Mouse (Mus musculus): ENCODE data around the gene Pex5l. TPM values are rescaled to one million over a fixed set of nuclear protein-coding genes. Genes with fewer than 3 reads are reported as not detected.

Pex5l gene
- polyA plus RNA-seq, 1 experiment: 0.70 TPM

GRCm38 (mm10) chr3:33070771-33071170, 72.3 kb downstream of the Pex5l start:
- no peaks in the 10 kb centered on the region for H3K36me3 ChIP-seq (ENCODE audit: control insufficient read depth, insufficient read depth, low read length)
- WGBS: 90% methylated on average over 6 of the region's 6 CpGs
- H3K4me1 ChIP-seq (ENCODE audit: control insufficient read depth, insufficient read depth, insufficient read length, low read length): no peaks in the 10 kb centered on the region
- TF ChIP-seq POLR2A (IDR thresholded peaks at IDR 0.05; ENCODE audit: low read depth, low read length): no peak
- no peak for TF ChIP-seq CTCF (IDR thresholded peaks at IDR 0.05; ENCODE audit: extremely low read depth, insufficient read length, insufficient replicate concordance, low read depth, low read length)
- no peaks in the 10 kb centered on the region for H3K27me3 ChIP-seq (ENCODE audit: control insufficient read depth, insufficient read depth, low read length)
- H3K4me3 ChIP-seq (ENCODE audit: low read depth, low read length): no peak overlapping the region
- H3K27ac ChIP-seq (ENCODE audit: insufficient read depth, low read depth, low read length): no peak overlapping the region

- Histone ChIP-seq H3K27ac (ENCODE audit: insufficient read depth, low read depth, low read length) (no peak overlapping the region), H3K36me3 (ENCODE audit: control insufficient read depth, insufficient read depth, low read length) (no peaks in the 10 kb centered on the region), H3K4me3 (ENCODE audit: low read depth, low read length) (no peak overlapping the region), H3K4me1 (ENCODE audit: control insufficient read depth, insufficient read depth, insufficient read length, low read length) (no peaks in the 10 kb centered on the region), H3K27me3 (ENCODE audit: control insufficient read depth, insufficient read depth, low read length) (no peaks in the 10 kb centered on the region)
- WGBS: 81% methylated on average over 5 of the region's 5 CpGs
- TF ChIP-seq POLR2A (IDR thresholded peaks at IDR 0.05; ENCODE audit: low read depth, low read length): no peak
- TF ChIP-seq CTCF (IDR thresholded peaks at IDR 0.05; ENCODE audit: extremely low read depth, insufficient read length, insufficient replicate concordance, low read depth, low read length): no peak
These were observed 74.9 kb downstream of the Pex5l start for GRCm38 (mm10) chr3:33068146-33068545.

GRCm38 (mm10) chr3:33063590-33063989, 79.5 kb downstream of the Pex5l start:
- no peaks in the 10 kb centered on the region for H3K4me1 ChIP-seq (ENCODE audit: control insufficient read depth, insufficient read depth, insufficient read length, low read length)
- no peaks in the 10 kb centered on the region for H3K27me3 ChIP-seq (ENCODE audit: control insufficient read depth, insufficient read depth, low read length)
- no peak for TF ChIP-seq CTCF (IDR thresholded peaks at IDR 0.05; ENCODE audit: extremely low read depth, insufficient read length, insufficient replicate concordance, low read depth, low read length)
- TF ChIP-seq POLR2A (IDR thresholded peaks at IDR 0.05; ENCODE audit: low read depth, low read length): no peak
- 66% methylated on average over 6 of the region's 6 CpGs for WGBS
- H3K36me3 ChIP-seq (ENCODE audit: control insufficient read depth, insufficient read depth, low read length): no peaks in the 10 kb centered on the region
- H3K27ac ChIP-seq (ENCODE audit: insufficient read depth, low read depth, low read length): no peak overlapping the region
- H3K4me3 ChIP-seq (ENCODE audit: low read depth, low read length): no peak overlapping the region

GRCm38 (mm10) chr3:33061428-33061827, 81.6 kb downstream of the Pex5l start:
- H3K36me3 ChIP-seq (ENCODE audit: control insufficient read depth, insufficient read depth, low read length): no peaks in the 10 kb centered on the region
- 83% methylated on average over 2 of the region's 2 CpGs for WGBS
- H3K4me1 ChIP-seq (ENCODE audit: control insufficient read depth, insufficient read depth, insufficient read length, low read length): no peaks in the 10 kb centered on the region
- H3K27ac ChIP-seq (ENCODE audit: insufficient read depth, low read depth, low read length): no peak overlapping the region
- TF ChIP-seq CTCF (IDR thresholded peaks at IDR 0.05; ENCODE audit: extremely low read depth, insufficient read length, insufficient replicate concordance, low read depth, low read length) (no peak), POLR2A (IDR thresholded peaks at IDR 0.05; ENCODE audit: low read depth, low read length) (no peak)
- H3K27me3 ChIP-seq (ENCODE audit: control insufficient read depth, insufficient read depth, low read length): no peaks in the 10 kb centered on the region
- no peak overlapping the region for H3K4me3 ChIP-seq (ENCODE audit: low read depth, low read length)

GRCm38 (mm10) chr3:33061016-33061415, 82.0 kb downstream of the Pex5l start:
- Histone ChIP-seq H3K4me3 (ENCODE audit: low read depth, low read length) (no peak overlapping the region), H3K4me1 (ENCODE audit: control insufficient read depth, insufficient read depth, insufficient read length, low read length) (no peaks in the 10 kb centered on the region), H3K27me3 (ENCODE audit: control insufficient read depth, insufficient read depth, low read length) (no peaks in the 10 kb centered on the region), H3K36me3 (ENCODE audit: control insufficient read depth, insufficient read depth, low read length) (no peaks in the 10 kb centered on the region), H3K27ac (ENCODE audit: insufficient read depth, low read depth, low read length) (no peak overlapping the region)
- WGBS: 80% methylated on average over 4 of the region's 4 CpGs
- TF ChIP-seq POLR2A (IDR thresholded peaks at IDR 0.05; ENCODE audit: low read depth, low read length): no peak
- no peak for TF ChIP-seq CTCF (IDR thresholded peaks at IDR 0.05; ENCODE audit: extremely low read depth, insufficient read length, insufficient replicate concordance, low read depth, low read length)

GRCm38 (mm10) chr3:33060343-33060937, 82.6 kb downstream of the Pex5l start:
- H3K27me3 ChIP-seq (ENCODE audit: control insufficient read depth, insufficient read depth, low read length): no peaks in the 10 kb centered on the region
- no peaks in the 10 kb centered on the region for H3K36me3 ChIP-seq (ENCODE audit: control insufficient read depth, insufficient read depth, low read length)
- TF ChIP-seq POLR2A (IDR thresholded peaks at IDR 0.05; ENCODE audit: low read depth, low read length): no peak
- no peak for TF ChIP-seq CTCF (IDR thresholded peaks at IDR 0.05; ENCODE audit: extremely low read depth, insufficient read length, insufficient replicate concordance, low read depth, low read length)
- no peaks in the 10 kb centered on the region for H3K4me1 ChIP-seq (ENCODE audit: control insufficient read depth, insufficient read depth, insufficient read length, low read length)
- WGBS: 54% methylated on average over 7 of the region's 7 CpGs
- no peak overlapping the region for H3K27ac ChIP-seq (ENCODE audit: insufficient read depth, low read depth, low read length)
- no peak overlapping the region for H3K4me3 ChIP-seq (ENCODE audit: low read depth, low read length)

GRCm38 (mm10) chr3:33048304-33048703, 94.7 kb downstream of the Pex5l start:
- Histone ChIP-seq H3K4me1 (ENCODE audit: control insufficient read depth, insufficient read depth, insufficient read length, low read length) (no peaks in the 10 kb centered on the region), H3K36me3 (ENCODE audit: control insufficient read depth, insufficient read depth, low read length) (no peaks in the 10 kb centered on the region), H3K27ac (ENCODE audit: insufficient read depth, low read depth, low read length) (no peak overlapping the region), H3K27me3 (ENCODE audit: control insufficient read depth, insufficient read depth, low read length) (no peaks in the 10 kb centered on the region), H3K4me3 (ENCODE audit: low read depth, low read length) (no peak overlapping the region)
- TF ChIP-seq CTCF (IDR thresholded peaks at IDR 0.05; ENCODE audit: extremely low read depth, insufficient read length, insufficient replicate concordance, low read depth, low read length) (no peak), POLR2A (IDR thresholded peaks at IDR 0.05; ENCODE audit: low read depth, low read length) (no peak)
- WGBS: 52% methylated on average over 5 of the region's 5 CpGs

All from small intestine, adult 2 months (tissue).